Mouse (Mus musculus): ENCODE results near the gene Tas2r134.

- TF ChIP-seq CTCF (IDR thresholded peaks at IDR 0.05; ENCODE audit: low read depth, low read length) (no peak), POLR2A (IDR thresholded peaks at IDR 0.05; ENCODE audit: insufficient read depth, low read length) (no peak), EP300 (IDR thresholded peaks at IDR 0.05; ENCODE audit: insufficient read depth, low read depth, low read length) (no peak)
Observed at GRCm38 (mm10) chr2:51649887-51650286, 22.6 kb downstream of the Tas2r134 start.

Data from ES-Bruce4 (cell line).